Mouse (Mus musculus) ES-E14 (cell line): Measurements from ENCODE around the gene Fam83g.

Experiments used
- CHD2 ChIP-seq: IDR thresholded peaks from 2 replicates; pipeline ENCODE4 v1.6.1; 2014; ENCODE audit warnings: mild to moderate bottlenecking, low read depth, low read length, inconsistent platforms
- HCFC1 ChIP-seq: IDR thresholded peaks from 2 replicates; pipeline ENCODE4 v1.6.1; 2012; ENCODE audit warnings: low read length, inconsistent platforms, borderline replicate concordance; ENCODE audit not compliant: insufficient read depth
- MAFK ChIP-seq: IDR thresholded peaks from 2 replicates; pipeline ENCODE4 v1.6.1; 2014; ENCODE audit warnings: mild to moderate bottlenecking, low read depth, low read length, inconsistent platforms; ENCODE audit not compliant: insufficient read depth
- ZC3H11A ChIP-seq: IDR thresholded peaks from 2 replicates; pipeline ENCODE4 v1.6.1; 2012; ENCODE audit warnings: low read depth, mild to moderate bottlenecking, inconsistent platforms, low read length, borderline replicate concordance

DNA sequence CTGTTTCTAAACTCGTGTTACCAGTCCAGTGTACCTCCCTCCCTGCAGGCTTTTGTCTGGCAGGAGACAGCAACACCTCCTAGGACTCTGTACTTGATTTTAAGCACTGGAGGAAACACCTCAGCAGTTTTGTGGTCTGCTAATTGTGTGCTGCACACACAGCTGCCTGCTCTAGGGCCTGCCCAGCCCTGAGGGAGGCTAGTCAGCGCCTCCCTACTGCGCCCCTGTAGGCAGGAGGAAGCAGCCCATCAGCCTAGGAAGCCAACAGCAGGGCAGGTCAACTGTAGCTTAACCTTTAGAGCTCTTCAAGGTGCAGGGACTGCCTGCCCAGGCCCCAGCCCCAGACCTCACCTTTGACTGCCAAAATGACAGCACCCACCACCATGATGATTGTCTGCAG is 25.0 kb downstream of the Fam83g start:
- TF ChIP-seq MAFK (no peak), ZC3H11A (no peak), CHD2 (no peak), HCFC1 (no peak)
